Mouse (Mus musculus) intestine, embryonic 16.5 days (tissue): ENCODE results near the gene H2al1i. TPM values are rescaled to one million over a fixed set of nuclear protein-coding genes. Genes with fewer than 3 reads are reported as not detected.
"Not testable (repeated sequence)": the region's sequence is repeated elsewhere in the genome, so short reads cannot be mapped to it uniquely, and the experiment has no call there.

Experiments
- ATAC-seq: fragments of 200-750 bp; cut with Nextera tagmentation; 2 replicates; pipeline ENCODE4 v1.8.0; 2017; ENCODE audit warnings: moderate TSS enrichment, moderate library complexity
- H3K27ac ChIP-seq: fragments of 300-500 bp; sonication (generic); 2 replicates; pipeline ENCODE4 v1.5.1; 2014; ENCODE audit warnings: mild to moderate bottlenecking, low read length
- H3K27me3 ChIP-seq: fragments of 300-500 bp; sonication (generic); replicated peaks from 2 replicates; pipeline ENCODE4 v1.6.1; 2014; ENCODE audit warnings: low read length, control low read depth, mixed read lengths; ENCODE audit not compliant: control insufficient read depth, insufficient read depth
- H3K36me3 ChIP-seq: fragments of 300-500 bp; sonication (generic); 2 replicates; pipeline ENCODE4 v1.6.1; 2014; ENCODE audit warnings: low read length, control low read depth; ENCODE audit not compliant: control insufficient read depth, insufficient read depth
- H3K4me1 ChIP-seq: fragments of 300-500 bp; sonication (generic); 2 replicates; pipeline ENCODE4 v1.6.1; 2014; ENCODE audit warnings: low read length, control low read depth, mixed read lengths; ENCODE audit not compliant: control insufficient read depth, insufficient read depth
- H3K4me2 ChIP-seq: fragments of 300-500 bp; sonication (generic); 2 replicates; pipeline ENCODE4 v1.6.1; 2014; ENCODE audit warnings: low read depth, low read length, control low read depth
- H3K4me3 ChIP-seq: fragments of 300-500 bp; sonication (generic); 2 replicates; pipeline ENCODE4 v1.5.1; 2014; ENCODE audit warnings: mild to moderate bottlenecking, low read length
- H3K9ac ChIP-seq: fragments of 300-500 bp; sonication (generic); 2 replicates; pipeline ENCODE4 v1.6.1; 2014; ENCODE audit warnings: low read depth, low read length
- H3K9me3 ChIP-seq: fragments of 300-500 bp; sonication (generic); 2 replicates; pipeline ENCODE4 v1.6.1; 2016; ENCODE audit warnings: low read length, control low read depth; ENCODE audit not compliant: control insufficient read depth
- whole genome bisulfite sequencing: fragments of 180-500 bp; shearing (Covaris S2); extraction: QIAGEN DNeasy Blood & Tissue Kit; methylation state at CpG from one replicate; pipeline ENCODE4 v1.1.7; 2014; 5-methylcytosine and 5-hydroxymethylcytosine counted together
- polyA plus RNA-seq: library from polyadenylated mRNA; unstranded; fragments of >200 nt; fragmentation: Nextera tagmentation; extraction: Ambion mirVana; gene quantifications from 2 replicates; pipeline ENCODE4 v1.2.1, GENCODE M21; 2015

H2al1i gene
- polyA plus RNA-seq, result not detected in 2 replicates

- not testable (repeated sequence) for H3K9me3 ChIP-seq, H3K27me3 ChIP-seq, H3K4me2 ChIP-seq, H3K4me1 ChIP-seq, H3K9ac ChIP-seq, H3K4me3 ChIP-seq, H3K36me3 ChIP-seq, H3K27ac ChIP-seq, ATAC-seq
- WGBS, result 70% methylated on average over 2 of the region's 5 CpGs
Observed at GRCm38 (mm10) chrX:11324359-11324758, at the start of gene H2al1i. Gene H2al1i (plus strand): TSS chrX:11324659.

GRCm38 (mm10) chrX:11277083-11277482 lies 47.4 kb upstream of the H2al1i start:
- H3K4me1 ChIP-seq, result no peaks in the 10 kb centered on the region
- H3K27ac ChIP-seq, result no peak overlapping the region
- 61% methylated on average over 6 of the region's 6 CpGs for WGBS
- no peaks in the 10 kb centered on the region for H3K9me3 ChIP-seq
- no peak overlapping the region for H3K4me2 ChIP-seq
- H3K36me3 ChIP-seq, result no peaks in the 10 kb centered on the region
- H3K4me3 ChIP-seq, result no peak overlapping the region
- ATAC-seq, result no peak
- no peak overlapping the region for H3K9ac ChIP-seq
- H3K27me3 ChIP-seq, result 0 out of 2 replicates have a peak, but pooled peaks cover 3% of the 10 kb centered on the region

GRCm38 (mm10) chrX:11280741-11281140 lies 43.7 kb upstream of the H2al1i start:
- Histone ChIP-seq H3K9ac (no peak overlapping the region), H3K4me3 (no peak overlapping the region), H3K4me2 (no peak overlapping the region), H3K27ac (no peak overlapping the region), H3K9me3 (no peaks in the 10 kb centered on the region), H3K4me1 (no peaks in the 10 kb centered on the region), H3K36me3 (no peaks in the 10 kb centered on the region), H3K27me3 (0 out of 2 replicates have a peak, but pooled peaks cover 3% of the 10 kb centered on the region)
- no peak for ATAC-seq
- WGBS, result 78% methylated on average over 2 of the region's 2 CpGs

GRCm38 (mm10) chrX:11288306-11288882 lies 36.1 kb upstream of the H2al1i start:
- H3K4me3 ChIP-seq, result no peak overlapping the region
- H3K36me3 ChIP-seq, result no peaks in the 10 kb centered on the region
- no peaks in the 10 kb centered on the region for H3K4me1 ChIP-seq
- H3K9ac ChIP-seq, result no peak overlapping the region
- no peak; the same call in 1 of the 2 replicates for ATAC-seq
- no peaks in the 10 kb centered on the region for H3K9me3 ChIP-seq
- H3K27me3 ChIP-seq, result 0 out of 2 replicates have a peak, but pooled peaks cover 4% of the 10 kb centered on the region
- 43% methylated on average over 14 of the region's 14 CpGs for WGBS
- H3K27ac ChIP-seq, result no peak overlapping the region
- H3K4me2 ChIP-seq, result no peak overlapping the region

- H3K27ac ChIP-seq, result no peak overlapping the region
- no peak overlapping the region for H3K9ac ChIP-seq
- H3K4me3 ChIP-seq, result no peak overlapping the region
- H3K4me1 ChIP-seq, result no peaks in the 10 kb centered on the region
- no peak overlapping the region for H3K4me2 ChIP-seq
- no peak for ATAC-seq
- 78% methylated on average over 4 of the region's 4 CpGs for WGBS
- H3K27me3 ChIP-seq, result 0 out of 2 replicates have a peak, but pooled peaks cover 4% of the 10 kb centered on the region
- no peaks in the 10 kb centered on the region for H3K36me3 ChIP-seq
- H3K9me3 ChIP-seq, result no peaks in the 10 kb centered on the region
Observed at GRCm38 (mm10) chrX:11289244-11289643, 35.2 kb upstream of the H2al1i start.

- not testable (repeated sequence) for H3K4me2 ChIP-seq, H3K27me3 ChIP-seq, ATAC-seq, H3K36me3 ChIP-seq, H3K9ac ChIP-seq, H3K4me1 ChIP-seq, H3K27ac ChIP-seq, H3K9me3 ChIP-seq, H3K4me3 ChIP-seq
- no CpG with 5 or more reads among the region's 3 CpGs for WGBS
Observed at GRCm38 (mm10) chrX:11298957-11299356, 25.5 kb upstream of the H2al1i start, which contains the start of gene H2al1a. Gene H2al1a (plus strand): TSS chrX:11299257.

- 88% methylated on average over 1 of the region's 3 CpGs for WGBS
- not testable (repeated sequence) for H3K4me1 ChIP-seq, H3K9ac ChIP-seq, H3K36me3 ChIP-seq, H3K4me2 ChIP-seq, H3K27ac ChIP-seq, H3K9me3 ChIP-seq, ATAC-seq, H3K27me3 ChIP-seq, H3K4me3 ChIP-seq
Observed at GRCm38 (mm10) chrX:11302132-11302531, 22.3 kb upstream of the H2al1i start, which contains the start of gene H2al1b. Gene H2al1b (plus strand): TSS chrX:11302432.

- H3K4me3 ChIP-seq, H3K9ac ChIP-seq, H3K4me1 ChIP-seq, H3K9me3 ChIP-seq, ATAC-seq, H3K27ac ChIP-seq, H3K27me3 ChIP-seq, H3K36me3 ChIP-seq, H3K4me2 ChIP-seq: not testable (repeated sequence)
- 100% methylated on average over 1 of the region's 6 CpGs for WGBS
Observed at GRCm38 (mm10) chrX:11305355-11305754, 19.1 kb upstream of the H2al1i start, which contains the start of gene H2al1c. Gene H2al1c (plus strand): TSS chrX:11305655.

- WGBS, result no CpG with 5 or more reads among the region's 6 CpGs
- H3K4me2 ChIP-seq, ATAC-seq, H3K36me3 ChIP-seq, H3K9me3 ChIP-seq, H3K27me3 ChIP-seq, H3K27ac ChIP-seq, H3K4me1 ChIP-seq, H3K4me3 ChIP-seq, H3K9ac ChIP-seq: not testable (repeated sequence)
Observed at GRCm38 (mm10) chrX:11308524-11308923, 15.9 kb upstream of the H2al1i start, which contains the start of gene H2al1d. Gene H2al1d (plus strand): TSS chrX:11308824.

GRCm38 (mm10) chrX:11311634-11312033 lies 12.8 kb upstream of the H2al1i start, which contains the start of gene H2al1e:
Gene H2al1e (plus strand): TSS chrX:11311934.
- H3K27me3 ChIP-seq, H3K4me3 ChIP-seq, H3K4me1 ChIP-seq, H3K4me2 ChIP-seq, H3K36me3 ChIP-seq, ATAC-seq, H3K27ac ChIP-seq, H3K9me3 ChIP-seq, H3K9ac ChIP-seq: not testable (repeated sequence)
- WGBS, result no CpG with 5 or more reads among the region's 3 CpGs
